Mouse (Mus musculus): ENCODE measurements at regions not wholly inside any gene's neighbourhood (a gene's known extent, or its start where the extent isn't known, plus 50 kb on each side); places are given as distances from the start of the nearest gene placed in this dataset.
A peak's percentile ranks its signal among the peaks of the same experiment; 100 is the strongest.

DNA sequence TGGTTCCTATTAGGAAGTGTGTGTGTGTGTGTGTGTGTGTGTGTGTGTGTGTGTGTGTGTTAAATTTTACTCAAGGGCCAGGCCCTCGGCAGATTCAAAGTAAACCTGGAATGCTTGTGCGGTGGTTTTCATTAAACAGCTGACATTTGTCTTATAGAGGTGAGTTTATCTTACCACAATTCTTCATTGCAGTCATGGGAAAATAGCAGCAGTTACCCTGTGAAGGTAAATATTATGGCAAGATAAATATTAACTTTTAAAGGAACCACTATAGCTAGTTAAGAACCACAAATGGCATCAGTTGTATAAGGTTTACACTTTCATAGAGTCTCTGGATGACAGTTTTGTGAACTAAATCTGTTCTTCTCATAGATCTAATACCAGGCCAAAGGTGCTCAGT lies 495.6 kb downstream of the Rwdd3 start:
- H3K4me3 ChIP-seq, result no peak overlapping the region
- no peak overlapping the region for H3K27ac ChIP-seq
- H3K36me3 ChIP-seq, result no peaks in the 10 kb centered on the region
- no peaks in the 10 kb centered on the region for H3K27me3 ChIP-seq (ENCODE audit: insufficient read depth, poor library complexity, severe bottlenecking)
- 89% methylated on average over 2 of the region's 2 CpGs for WGBS
- no peaks in the 10 kb centered on the region for H3K9me3 ChIP-seq
- no peaks in the 10 kb centered on the region for H3K4me1 ChIP-seq (replicated peaks)
- no peak for DNase-seq (ENCODE audit: low spot score)

DNA sequence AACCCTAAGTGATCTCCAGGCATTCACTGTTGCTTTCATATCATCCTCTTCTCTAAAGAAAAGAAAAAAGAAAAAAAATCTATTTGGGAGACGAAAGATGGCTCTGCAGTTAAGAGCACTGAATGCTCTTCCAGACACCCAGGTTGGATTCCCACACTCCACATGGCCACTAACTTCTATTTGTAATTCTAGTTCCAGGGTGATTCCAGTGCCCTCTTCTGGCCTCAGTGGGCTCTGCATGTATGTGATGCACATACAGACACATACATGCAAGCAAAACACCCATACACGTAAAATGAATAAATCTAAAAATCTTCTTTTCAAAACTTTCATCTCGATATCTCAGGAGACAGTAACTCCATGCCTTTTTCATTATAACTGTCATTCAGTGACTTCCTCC lies 502.8 kb downstream of the Rwdd3 start:
- WGBS, result 89% methylated on average over 3 of the region's 3 CpGs
- H3K4me3 ChIP-seq, result no peak overlapping the region

DNA sequence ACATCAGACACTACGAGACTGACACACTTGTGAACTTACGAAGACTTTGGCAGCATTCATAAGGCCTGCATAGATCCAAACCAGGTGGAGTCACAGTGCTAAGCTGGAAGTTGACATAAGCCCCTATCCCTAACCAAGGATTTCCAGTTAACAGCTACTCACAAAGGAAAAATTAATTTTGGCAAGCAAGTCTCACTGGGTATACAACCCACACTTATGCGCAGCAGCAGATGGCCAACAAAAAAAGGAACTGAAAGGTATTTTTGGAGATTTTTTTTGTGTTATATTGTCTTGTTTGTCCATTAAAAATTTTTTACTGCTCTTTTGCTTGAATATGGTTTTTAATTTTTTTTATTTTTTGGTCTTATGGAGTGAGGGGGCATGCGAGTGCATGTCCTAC lies 509.0 kb downstream of the Rwdd3 start:
- Histone ChIP-seq H3K27ac (no peak overlapping the region), H3K4me1 (replicated peaks) (no peaks in the 10 kb centered on the region), H3K27me3 (ENCODE audit: insufficient read depth, poor library complexity, severe bottlenecking) (no peaks in the 10 kb centered on the region), H3K36me3 (no peaks in the 10 kb centered on the region), H3K9me3 (no peaks in the 10 kb centered on the region), H3K4me3 (no peak overlapping the region)
- DNase-seq (ENCODE audit: low spot score), result no peak
- WGBS, result 88% methylated on average over 4 of the region's 4 CpGs

More for the DNA sequence above, 502.8 kb downstream of the Rwdd3 start:
- H3K9me3 ChIP-seq, result no peaks in the 10 kb centered on the region
- no peaks in the 10 kb centered on the region for H3K36me3 ChIP-seq
- DNase-seq (ENCODE audit: low spot score), result no peak
- no peaks in the 10 kb centered on the region for H3K27me3 ChIP-seq (ENCODE audit: insufficient read depth, poor library complexity, severe bottlenecking)
- H3K4me1 ChIP-seq (replicated peaks), result no peaks in the 10 kb centered on the region
- no peak overlapping the region for H3K27ac ChIP-seq

DNA sequence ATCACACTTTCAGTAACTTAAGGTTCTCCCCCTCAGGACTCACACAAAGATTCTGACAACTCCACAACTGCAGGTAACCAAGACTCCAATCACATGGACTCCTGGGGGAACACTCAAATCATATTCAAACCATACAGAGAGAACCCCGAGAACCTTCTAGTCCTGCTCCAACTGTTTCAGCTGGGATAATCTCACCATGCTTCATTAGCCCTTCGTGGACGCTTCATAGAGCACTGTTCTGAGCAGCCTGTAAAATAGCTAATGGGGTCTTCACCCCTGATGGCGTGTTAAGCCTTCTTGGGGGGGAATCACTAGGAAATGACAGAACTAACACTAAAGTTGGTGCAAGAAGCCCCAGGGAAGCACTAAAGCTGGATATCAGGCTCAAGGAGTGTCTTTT lies 510.7 kb downstream of the Rwdd3 start:
- Histone ChIP-seq H3K4me1 (replicated peaks) (no peaks in the 10 kb centered on the region), H3K27me3 (ENCODE audit: insufficient read depth, poor library complexity, severe bottlenecking) (no peaks in the 10 kb centered on the region), H3K4me3 (no peak overlapping the region), H3K9me3 (no peaks in the 10 kb centered on the region), H3K36me3 (no peaks in the 10 kb centered on the region), H3K27ac (no peak overlapping the region)
- 86% methylated on average over 4 of the region's 4 CpGs for WGBS
- no peak for DNase-seq (ENCODE audit: low spot score)

DNA sequence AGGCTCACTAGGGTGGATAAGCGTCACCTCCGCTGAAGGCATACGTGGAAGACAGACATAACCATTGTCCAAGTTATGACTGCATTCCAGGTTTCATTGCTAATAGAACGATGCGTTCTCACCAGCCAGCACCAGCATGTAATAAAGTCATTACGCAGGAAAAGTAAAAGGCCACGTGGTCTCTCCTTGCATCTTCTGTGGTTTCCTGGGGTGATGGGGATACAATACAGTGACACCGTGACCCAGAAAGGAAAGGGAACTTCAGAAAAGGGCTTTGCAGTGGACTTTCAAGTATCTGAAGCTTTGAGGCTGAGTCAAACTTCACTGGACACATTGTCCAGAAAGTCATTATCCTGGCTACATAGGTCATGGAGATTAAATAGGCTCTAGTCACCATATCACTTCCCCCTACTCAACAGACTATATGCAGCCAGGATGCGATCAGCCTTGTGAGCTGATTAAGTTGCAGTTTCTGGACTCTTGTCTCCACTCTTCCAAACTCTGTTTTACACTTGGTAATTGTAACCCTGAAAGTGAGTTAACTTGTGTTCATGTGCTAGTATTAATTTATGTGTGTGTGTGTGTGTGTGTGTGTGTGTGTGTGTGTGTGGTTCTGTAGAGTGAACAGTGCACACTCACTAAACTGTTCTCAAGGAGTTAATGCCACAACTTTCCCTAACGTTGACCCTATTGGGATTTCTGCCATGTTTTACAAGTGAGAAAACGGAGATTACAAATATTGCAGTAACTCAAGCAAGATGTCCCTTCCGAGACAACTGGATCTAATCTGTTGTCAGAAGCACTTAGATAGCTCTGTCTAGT lies 522.2 kb downstream of the Rwdd3 start:
- no peaks in the 10 kb centered on the region for H3K36me3 ChIP-seq
- H3K4me3 ChIP-seq, result no peak overlapping the region
- peaks cover 18% of the 10 kb centered on the region for H3K4me1 ChIP-seq (replicated peaks)
- H3K27me3 ChIP-seq (ENCODE audit: insufficient read depth, poor library complexity, severe bottlenecking), result no peaks in the 10 kb centered on the region
- DNase-seq (ENCODE audit: low spot score), result peak; percentile 6
- H3K9me3 ChIP-seq, result no peaks in the 10 kb centered on the region
- no peak overlapping the region for H3K27ac ChIP-seq
- WGBS, result 66% methylated on average over 12 of the region's 12 CpGs

DNA sequence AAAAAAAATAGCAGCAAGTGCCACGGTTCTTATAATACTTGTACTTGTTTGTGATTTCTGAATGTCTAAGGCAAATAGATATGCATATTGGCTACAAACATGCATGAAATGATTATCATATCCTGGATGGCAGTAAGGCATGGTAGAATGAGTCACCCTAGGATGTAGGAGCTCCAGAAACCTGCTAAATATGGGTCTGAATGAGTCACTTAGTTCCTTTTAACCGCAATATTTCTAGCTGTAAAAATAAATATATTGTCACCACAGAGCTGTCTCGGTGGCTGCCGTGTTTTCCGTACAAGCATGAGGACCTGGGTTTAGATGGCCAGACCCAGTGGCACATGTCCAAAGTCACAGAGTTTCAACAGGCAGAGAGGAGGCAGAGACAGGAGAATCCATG lies 523.1 kb downstream of the Rwdd3 start:
- no peaks in the 10 kb centered on the region for H3K9me3 ChIP-seq
- WGBS, result 91% methylated on average over 5 of the region's 5 CpGs
- H3K36me3 ChIP-seq, result no peaks in the 10 kb centered on the region
- H3K27me3 ChIP-seq (ENCODE audit: insufficient read depth, poor library complexity, severe bottlenecking), result no peaks in the 10 kb centered on the region
- no peak overlapping the region for H3K27ac ChIP-seq
- H3K4me3 ChIP-seq, result no peak overlapping the region
- peaks cover 18% of the 10 kb centered on the region for H3K4me1 ChIP-seq (replicated peaks)
- DNase-seq (ENCODE audit: low spot score), result no peak

DNA sequence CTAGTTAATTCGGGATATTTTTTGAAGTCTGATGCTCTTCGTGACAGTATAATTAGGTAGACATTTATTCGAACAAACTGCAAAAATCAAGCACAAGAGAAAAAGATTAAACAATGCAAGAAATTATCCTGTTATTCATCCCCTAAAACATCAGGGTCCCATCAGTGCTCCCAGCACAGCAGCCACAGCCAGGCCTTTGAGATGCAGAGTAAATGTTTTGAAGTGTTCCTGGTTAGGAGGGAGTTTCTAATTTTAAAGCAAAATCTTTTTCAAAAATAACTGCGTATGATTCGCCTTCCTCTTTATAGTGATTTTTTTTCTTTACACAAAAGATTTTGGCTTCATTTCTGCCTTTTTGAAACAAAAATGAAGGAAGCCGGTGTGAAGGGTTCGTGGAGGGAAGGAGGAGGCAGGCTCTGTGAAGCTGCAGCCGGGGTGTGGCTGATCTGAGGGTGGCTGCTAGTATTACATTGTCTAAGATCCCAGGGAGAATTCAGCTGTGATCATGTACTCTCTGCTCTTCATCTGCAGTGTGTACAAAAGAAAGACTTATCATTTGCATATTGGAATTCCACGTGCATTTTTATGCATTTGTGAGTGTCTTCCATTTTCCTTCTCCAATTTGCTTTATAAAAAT lies 534.7 kb downstream of the Rwdd3 start:
- WGBS, result 74% methylated on average over 9 of the region's 9 CpGs
- no peaks in the 10 kb centered on the region; the same call in 1 of the 2 replicates for H3K4me1 ChIP-seq (replicated peaks)
- no peaks in the 10 kb centered on the region for H3K27me3 ChIP-seq (ENCODE audit: insufficient read depth, poor library complexity, severe bottlenecking)
- no peaks in the 10 kb centered on the region for H3K9me3 ChIP-seq
- DNase-seq (ENCODE audit: low spot score), result no peak
- H3K4me3 ChIP-seq, result no peak overlapping the region
- H3K27ac ChIP-seq, result no peak overlapping the region
- H3K36me3 ChIP-seq, result no peaks in the 10 kb centered on the region

DNA sequence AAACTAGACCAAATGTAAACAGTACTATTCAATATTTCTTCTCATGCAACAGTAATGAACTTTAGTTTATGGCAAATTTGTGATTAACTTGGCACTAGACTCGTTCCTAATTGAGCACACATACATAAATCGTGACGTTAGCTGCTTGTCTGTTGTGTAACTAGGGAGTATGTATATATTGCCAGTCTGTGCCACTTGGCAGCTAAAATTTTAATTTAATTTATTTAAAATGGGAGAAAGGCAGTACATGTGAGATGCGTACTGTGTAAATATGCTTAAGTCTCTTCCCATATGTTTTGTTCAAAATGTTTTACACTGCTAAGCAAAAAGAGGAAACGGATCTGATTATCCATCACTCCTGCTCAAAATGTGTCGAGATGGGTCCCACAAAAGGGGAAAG lies 553.1 kb downstream of the Rwdd3 start:
- Histone ChIP-seq H3K27ac (no peak overlapping the region), H3K4me1 (replicated peaks) (no peaks in the 10 kb centered on the region), H3K36me3 (no peaks in the 10 kb centered on the region), H3K9me3 (no peaks in the 10 kb centered on the region), H3K4me3 (no peak overlapping the region), H3K27me3 (ENCODE audit: insufficient read depth, poor library complexity, severe bottlenecking) (no peaks in the 10 kb centered on the region)
- 88% methylated on average over 6 of the region's 6 CpGs for WGBS
- no peak for DNase-seq (ENCODE audit: low spot score)

DNA sequence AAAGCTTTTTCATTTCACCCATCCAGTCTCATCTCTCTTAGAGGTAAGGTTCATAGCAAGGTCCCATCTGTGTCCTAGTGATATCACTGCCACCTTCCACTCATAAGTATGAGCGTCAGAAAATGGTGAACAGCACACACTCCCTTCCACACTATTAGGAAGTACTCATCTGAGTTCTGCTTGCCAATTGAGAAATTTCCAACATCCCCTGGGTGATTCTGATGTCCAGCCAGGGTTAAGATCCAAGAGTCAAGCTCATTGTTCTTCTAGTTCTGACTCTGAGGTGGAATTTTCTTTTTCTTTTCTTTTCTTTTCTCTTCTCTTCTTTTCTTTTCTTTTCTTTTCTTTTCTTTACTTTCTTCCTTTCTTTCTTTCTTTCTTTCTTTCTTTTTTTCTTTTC lies 577.3 kb downstream of the Rwdd3 start:
- H3K27me3 ChIP-seq (ENCODE audit: insufficient read depth, poor library complexity, severe bottlenecking), result no peaks in the 10 kb centered on the region
- no peak overlapping the region for H3K4me3 ChIP-seq
- DNase-seq (ENCODE audit: low spot score), result no peak
- no peaks in the 10 kb centered on the region for H3K36me3 ChIP-seq
- H3K9me3 ChIP-seq, result no peaks in the 10 kb centered on the region
- no peaks in the 10 kb centered on the region for H3K4me1 ChIP-seq (replicated peaks)
- H3K27ac ChIP-seq, result no peak overlapping the region
- 96% methylated on average over 1 of the region's 1 CpGs for WGBS

DNA sequence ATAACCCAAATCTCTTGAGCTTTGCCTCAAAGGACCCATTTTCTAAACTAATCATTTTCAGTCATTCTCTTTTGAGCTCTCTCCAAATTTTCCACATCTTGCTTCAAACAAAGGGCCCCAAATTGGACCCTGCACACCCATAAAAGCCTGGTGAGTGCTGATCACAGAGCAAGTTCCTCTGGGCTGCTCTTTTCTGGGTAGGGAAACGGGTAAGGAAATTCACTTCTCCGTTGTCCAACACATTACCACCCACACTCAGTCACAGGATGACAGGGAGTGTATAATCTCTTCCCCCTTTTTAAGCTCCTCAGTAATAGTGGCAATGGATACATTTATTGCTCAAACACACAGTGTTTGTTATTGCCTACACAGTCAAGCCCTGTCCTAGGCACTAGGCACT lies 580.3 kb downstream of the Rwdd3 start:
- WGBS, result 61% methylated on average over 2 of the region's 2 CpGs
- Histone ChIP-seq H3K36me3 (no peaks in the 10 kb centered on the region), H3K4me1 (replicated peaks) (no peaks in the 10 kb centered on the region), H3K27ac (no peak overlapping the region), H3K27me3 (ENCODE audit: insufficient read depth, poor library complexity, severe bottlenecking) (no peaks in the 10 kb centered on the region), H3K4me3 (no peak overlapping the region), H3K9me3 (no peaks in the 10 kb centered on the region)
- no peak for DNase-seq (ENCODE audit: low spot score)

DNA sequence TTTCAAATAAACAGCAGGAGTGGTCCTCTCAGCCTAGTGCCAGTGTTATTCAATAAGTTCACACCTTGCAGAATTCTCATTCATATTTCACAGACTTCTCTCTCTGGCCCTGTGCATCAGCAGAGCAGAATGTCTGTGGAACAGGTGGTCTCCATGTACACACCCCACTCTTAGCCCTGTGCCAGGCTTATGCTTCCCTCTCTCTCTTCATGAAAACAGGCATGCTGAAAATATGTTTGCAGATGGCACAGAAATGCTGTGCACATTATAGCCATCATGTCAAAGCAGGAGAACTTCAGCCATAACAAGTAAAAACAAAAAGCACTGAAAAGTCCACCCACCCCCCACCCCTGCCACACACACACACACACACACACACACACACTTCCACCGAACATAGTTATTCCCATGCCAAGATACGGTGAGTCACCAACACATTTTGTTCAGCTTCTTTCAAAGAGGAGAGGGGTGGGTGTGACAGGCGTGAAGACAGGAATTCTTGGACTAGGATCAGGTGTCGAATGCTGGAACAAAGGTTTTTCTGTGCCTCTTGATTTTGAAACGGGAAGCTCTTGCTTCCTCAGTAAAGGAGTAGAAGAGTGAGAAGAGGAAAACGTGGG lies 600.6 kb downstream of the Rwdd3 start:
- no peak overlapping the region for H3K27ac ChIP-seq
- DNase-seq (ENCODE audit: low spot score), result no peak
- H3K9me3 ChIP-seq, result no peaks in the 10 kb centered on the region
- H3K27me3 ChIP-seq (ENCODE audit: insufficient read depth, poor library complexity, severe bottlenecking), result no peaks in the 10 kb centered on the region
- WGBS, result 40% methylated on average over 6 of the region's 6 CpGs
- H3K36me3 ChIP-seq, result no peaks in the 10 kb centered on the region
- H3K4me3 ChIP-seq, result no peak overlapping the region
- H3K4me1 ChIP-seq (replicated peaks), result no peaks in the 10 kb centered on the region

DNA sequence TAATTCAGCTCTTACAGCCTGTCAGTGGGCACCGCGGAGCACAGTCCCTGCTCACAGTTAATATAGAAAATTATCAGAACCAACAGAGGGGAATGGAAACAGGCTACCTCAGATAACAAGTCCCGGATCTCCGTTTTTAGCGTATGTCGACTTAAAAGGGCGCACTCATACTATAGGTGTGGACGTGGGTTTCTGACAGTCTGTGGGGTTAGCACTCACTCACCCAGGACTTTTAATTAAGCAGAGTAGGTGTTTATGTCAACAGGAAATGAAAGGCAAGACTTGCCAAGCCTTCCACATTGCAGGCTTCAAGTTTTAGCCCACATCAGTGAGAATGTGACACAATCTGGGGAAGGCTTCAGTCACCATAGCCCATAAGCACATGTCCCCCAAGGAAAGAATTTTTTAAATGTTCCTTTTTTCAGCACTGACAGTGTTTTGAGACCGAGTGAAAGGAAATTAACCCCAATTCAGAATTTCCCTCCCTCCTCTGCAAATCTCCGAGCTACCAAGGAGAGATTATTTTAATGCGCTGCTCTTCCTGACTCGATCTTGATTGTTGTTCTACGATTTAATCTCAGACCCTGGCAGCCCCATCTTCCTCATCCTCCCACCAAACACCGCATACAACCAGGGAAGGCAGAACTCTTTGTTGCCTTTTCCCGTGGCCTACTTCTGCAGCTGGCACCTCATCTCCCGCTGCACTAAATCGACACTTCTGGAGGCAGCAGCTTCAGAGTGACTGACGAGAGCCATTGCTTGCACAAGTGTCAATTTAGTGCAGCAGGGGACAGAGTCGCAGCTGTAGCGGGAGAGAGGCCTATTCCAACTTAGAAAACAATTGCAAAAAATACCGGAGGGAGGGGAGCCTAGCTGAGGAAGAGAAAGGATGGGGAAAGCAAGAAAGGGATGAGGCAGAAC lies 629.7 kb downstream of the Rwdd3 start:
- no peak overlapping the region for H3K4me3 ChIP-seq
- 58% methylated on average over 21 of the region's 21 CpGs for WGBS
- no peaks in the 10 kb centered on the region for H3K36me3 ChIP-seq
- peak overlapping the region; percentile 10; the same call in 1 of the 2 replicates for H3K27ac ChIP-seq
- DNase-seq (ENCODE audit: low spot score), result no peak
- no peaks in the 10 kb centered on the region for H3K27me3 ChIP-seq (ENCODE audit: insufficient read depth, poor library complexity, severe bottlenecking)
- H3K4me1 ChIP-seq (replicated peaks), result peaks cover 12% of the 10 kb centered on the region
- no peaks in the 10 kb centered on the region for H3K9me3 ChIP-seq

All from hindbrain, embryonic 10.5 days (tissue).